Mouse (Mus musculus): ENCODE measurements at regions not wholly inside any gene's neighbourhood (a gene's known extent, or its start where the extent isn't known, plus 50 kb on each side); places are given as distances from the start of the nearest gene placed in this dataset.

DNA sequence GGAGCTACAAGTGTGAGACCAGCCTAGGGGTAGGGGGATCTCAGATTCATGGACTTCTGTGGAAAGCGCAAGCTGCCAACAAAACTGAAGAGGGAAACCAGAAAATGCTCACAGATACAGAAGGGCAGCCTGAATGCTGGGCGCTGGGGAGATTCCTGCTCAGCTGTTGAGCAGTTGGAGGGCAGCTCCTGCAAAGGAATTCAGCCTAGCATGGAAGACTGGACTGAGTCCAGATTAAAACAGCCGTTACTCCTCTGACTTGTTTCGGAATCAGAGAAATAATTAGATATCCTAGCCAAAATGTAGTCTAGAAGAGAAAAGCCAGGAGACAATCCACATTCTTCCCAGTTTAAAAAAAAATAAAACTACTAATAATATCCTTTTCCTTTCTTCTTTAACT lies 83.7 kb downstream of the Asb9 start:
- DNase-seq (ENCODE audit: low spot score), result peak; percentile 2
